Mouse (Mus musculus) stomach, embryonic 14.5 days (tissue): ENCODE measurements around the gene Robo1. TPM values are rescaled to one million over a fixed set of nuclear protein-coding genes. Genes with fewer than 3 reads are reported as not detected.

ENCODE experiments used
- ATAC-seq: fragments of 200-750 bp; cut with Nextera tagmentation; 2 replicates; pipeline ENCODE4 v1.8.0; 2017; ENCODE audit warnings: low read depth, moderate TSS enrichment; ENCODE audit not compliant: insufficient number of reproducible peaks, insufficient read depth, low FRiP score
- H3K27ac ChIP-seq: fragments of 300-500 bp; sonication (generic); 2 replicates; pipeline ENCODE4 v1.5.1; 2014; ENCODE audit warnings: mild to moderate bottlenecking, low read length, moderate library complexity, mixed read lengths
- H3K27me3 ChIP-seq: fragments of 300-500 bp; sonication (generic); 2 replicates; pipeline ENCODE4 v1.6.1; 2014; ENCODE audit warnings: low read length, control low read depth, mixed read lengths; ENCODE audit not compliant: control insufficient read depth, insufficient read depth
- H3K36me3 ChIP-seq: fragments of 300-500 bp; sonication (generic); 2 replicates; pipeline ENCODE4 v1.6.1; 2014; ENCODE audit warnings: mild to moderate bottlenecking, control low read depth, low read length, moderate library complexity, mixed read lengths; ENCODE audit not compliant: control insufficient read depth, insufficient read depth
- H3K4me1 ChIP-seq: fragments of 300-500 bp; sonication (generic); 2 replicates; pipeline ENCODE4 v1.6.1; 2014; ENCODE audit warnings: low read length, control low read depth, mixed read lengths; ENCODE audit not compliant: control insufficient read depth, insufficient read depth
- H3K4me2 ChIP-seq: fragments of 300-500 bp; sonication (generic); replicated peaks from 2 replicates; pipeline ENCODE4 v1.6.1; 2014; ENCODE audit warnings: low read depth, low read length, control low read depth
- H3K4me3 ChIP-seq: fragments of 300-500 bp; sonication (generic); 2 replicates; pipeline ENCODE4 v1.5.1; 2014; ENCODE audit warnings: low read depth, low read length, control low read depth
- H3K9ac ChIP-seq: fragments of 300-500 bp; sonication (generic); replicated peaks from 2 replicates; pipeline ENCODE4 v1.6.1; 2014; ENCODE audit warnings: low read depth, mild to moderate bottlenecking, control low read depth, low read length, moderate library complexity, mixed read lengths
- H3K9me3 ChIP-seq: fragments of 300-500 bp; sonication (generic); 2 replicates; pipeline ENCODE4 v1.6.1; 2016; ENCODE audit warnings: low read depth, low read length, control low read depth; ENCODE audit not compliant: control insufficient read depth
- WGBS: fragments of 180-500 bp; shearing (Covaris S2); extraction: QIAGEN DNeasy Blood & Tissue Kit; methylation state at CpG from one replicate; pipeline ENCODE4 v1.1.7; 2014; 5-methylcytosine and 5-hydroxymethylcytosine counted together
- polyA plus RNA-seq: library from polyadenylated mRNA; unstranded; fragments of >200 nt; fragmentation: Nextera tagmentation; extraction: Ambion mirVana; gene quantifications from 2 replicates; pipeline ENCODE4 v1.2.1, GENCODE M21; 2014

The Robo1 gene
- polyA plus RNA-seq, 1 experiment from 2014 or later = 37.5 TPM

DNA sequence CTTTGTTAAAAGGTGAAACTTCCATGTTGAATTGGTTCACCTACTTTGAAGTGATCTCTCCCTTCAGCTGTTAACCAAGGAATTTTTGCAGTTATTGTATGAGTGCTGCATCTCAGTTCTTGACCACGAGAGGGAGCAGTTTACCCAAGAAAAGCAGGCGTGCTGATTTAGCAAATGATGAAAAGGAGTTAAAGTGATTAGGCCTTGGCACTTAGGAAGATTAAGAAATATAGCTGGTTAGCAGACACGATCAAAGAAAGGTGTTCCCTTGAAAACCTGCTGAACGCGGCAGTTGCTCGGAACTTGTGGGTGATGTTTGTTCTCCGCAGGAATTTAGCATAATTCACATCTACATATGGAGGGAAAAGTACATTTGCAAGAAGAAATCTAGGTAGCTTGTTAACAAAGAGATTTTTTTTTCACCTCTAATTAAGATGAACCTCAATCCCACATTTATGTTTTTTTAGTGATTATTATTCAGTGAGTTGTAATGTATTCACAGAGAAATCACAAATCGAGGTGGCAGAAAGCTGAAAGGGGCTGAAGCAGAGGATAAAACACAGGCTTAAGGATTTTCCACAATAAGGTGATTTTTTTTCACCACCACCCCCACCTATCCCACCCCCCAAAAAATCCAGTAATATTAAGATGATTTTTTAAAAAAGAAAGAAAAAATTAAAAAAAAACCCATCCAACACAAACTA lies 687.3 kb downstream of the Robo1 start:
- Histone ChIP-seq H3K4me1 (no peaks in the 10 kb centered on the region), H3K27ac (no peak overlapping the region), H3K9ac (no peak overlapping the region), H3K27me3 (no peaks in the 10 kb centered on the region), H3K4me3 (no peak overlapping the region), H3K36me3 (peaks cover 3% of the 10 kb centered on the region; the same call in 1 of the 2 replicates), H3K4me2 (no peak overlapping the region), H3K9me3 (no peaks in the 10 kb centered on the region)
- WGBS = 28% methylated on average over 8 of the region's 8 CpGs
- no peak for ATAC-seq

DNA sequence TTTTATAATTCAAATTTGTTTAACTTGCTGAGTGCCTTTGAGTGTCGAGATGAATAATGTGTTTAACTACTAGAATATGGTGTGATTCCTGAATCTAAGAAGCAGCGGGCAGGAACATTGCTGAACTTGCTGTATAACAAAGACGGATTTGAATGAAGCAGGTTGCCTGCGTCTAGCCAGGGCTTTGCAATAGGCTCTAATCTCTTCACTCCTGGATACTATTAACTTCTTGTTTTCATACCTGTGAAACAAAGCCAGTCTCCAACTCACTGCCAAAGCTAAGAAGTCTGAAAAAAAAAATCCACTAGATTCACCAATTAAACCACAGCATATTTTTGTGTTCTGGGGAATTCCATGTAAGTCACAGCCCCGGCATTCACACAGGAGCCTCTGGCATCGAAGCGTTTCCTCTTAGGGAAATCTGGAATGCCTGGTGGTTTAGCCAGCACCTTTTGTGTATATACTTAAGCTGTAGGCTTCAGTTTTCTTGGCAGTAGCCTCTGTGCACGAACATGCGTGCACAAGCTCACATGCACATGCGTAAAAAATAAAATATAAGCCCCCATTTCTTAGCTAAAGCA lies 687.9 kb downstream of the Robo1 start:
- peak overlapping the region; percentile 10; the same call in 1 of the 2 replicates for H3K27ac ChIP-seq
- 60% methylated on average over 10 of the region's 10 CpGs for WGBS
- no peak overlapping the region for H3K4me3 ChIP-seq
- H3K27me3 ChIP-seq = no peaks in the 10 kb centered on the region
- no peak overlapping the region for H3K4me2 ChIP-seq
- no peaks in the 10 kb centered on the region for H3K9me3 ChIP-seq
- ATAC-seq = no peak
- peaks cover 3% of the 10 kb centered on the region; the same call in 1 of the 2 replicates for H3K36me3 ChIP-seq
- no peak overlapping the region for H3K9ac ChIP-seq
- H3K4me1 ChIP-seq = no peaks in the 10 kb centered on the region

DNA sequence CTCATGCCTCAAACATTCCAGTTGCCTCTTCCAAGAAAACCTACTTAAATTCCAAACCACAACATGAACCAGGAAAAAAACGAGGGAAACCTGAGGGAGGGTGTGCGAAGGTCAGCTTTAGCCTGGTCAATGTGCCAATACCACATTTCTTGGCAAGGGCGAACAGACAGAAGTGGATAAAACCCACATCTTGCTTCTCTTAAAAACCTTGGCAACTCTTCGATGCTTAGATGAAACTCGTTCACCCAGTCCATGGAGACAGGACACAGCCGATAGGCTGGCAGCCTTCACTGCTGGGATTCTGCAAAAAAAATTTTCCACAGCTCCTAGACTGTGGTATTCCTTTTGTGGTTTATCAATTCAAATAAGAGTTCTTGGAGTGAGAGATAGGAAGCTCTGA lies 690.6 kb downstream of the Robo1 start:
- peaks cover 3% of the 10 kb centered on the region; the same call in 1 of the 2 replicates for H3K36me3 ChIP-seq
- 75% methylated on average over 6 of the region's 6 CpGs for WGBS
- H3K9ac ChIP-seq = no peak overlapping the region
- H3K4me1 ChIP-seq = no peaks in the 10 kb centered on the region
- no peak for ATAC-seq
- H3K9me3 ChIP-seq = no peaks in the 10 kb centered on the region
- H3K27ac ChIP-seq = no peak overlapping the region
- no peaks in the 10 kb centered on the region for H3K27me3 ChIP-seq
- H3K4me2 ChIP-seq = no peak overlapping the region
- no peak overlapping the region for H3K4me3 ChIP-seq

DNA sequence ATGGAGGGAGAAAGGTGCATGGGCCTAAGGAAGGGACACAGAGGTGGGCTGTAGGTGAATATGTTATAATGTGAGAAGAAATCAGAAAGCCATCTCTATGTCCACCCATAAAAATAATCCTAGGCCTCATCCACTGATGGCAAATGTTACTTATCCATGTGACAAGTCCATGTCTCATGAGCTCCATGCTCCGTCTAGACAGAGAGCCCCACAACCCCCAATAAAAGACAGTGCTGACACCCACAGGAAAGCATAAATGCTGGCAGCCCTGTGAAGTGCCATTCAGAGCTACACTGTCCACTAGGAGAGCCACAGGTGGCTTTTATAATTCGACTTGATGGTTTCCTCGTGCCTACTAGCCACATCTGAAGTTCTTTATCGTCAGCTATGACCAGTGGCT lies 694.6 kb downstream of the Robo1 start:
- H3K27ac ChIP-seq = no peak overlapping the region
- H3K4me1 ChIP-seq = no peaks in the 10 kb centered on the region
- ATAC-seq = no peak
- H3K4me2 ChIP-seq = no peak overlapping the region
- 88% methylated on average over 4 of the region's 4 CpGs for WGBS
- no peaks in the 10 kb centered on the region for H3K9me3 ChIP-seq
- H3K9ac ChIP-seq = no peak overlapping the region
- H3K36me3 ChIP-seq = peaks cover 4% of the 10 kb centered on the region; the same call in 1 of the 2 replicates
- no peaks in the 10 kb centered on the region for H3K27me3 ChIP-seq
- H3K4me3 ChIP-seq = no peak overlapping the region

DNA sequence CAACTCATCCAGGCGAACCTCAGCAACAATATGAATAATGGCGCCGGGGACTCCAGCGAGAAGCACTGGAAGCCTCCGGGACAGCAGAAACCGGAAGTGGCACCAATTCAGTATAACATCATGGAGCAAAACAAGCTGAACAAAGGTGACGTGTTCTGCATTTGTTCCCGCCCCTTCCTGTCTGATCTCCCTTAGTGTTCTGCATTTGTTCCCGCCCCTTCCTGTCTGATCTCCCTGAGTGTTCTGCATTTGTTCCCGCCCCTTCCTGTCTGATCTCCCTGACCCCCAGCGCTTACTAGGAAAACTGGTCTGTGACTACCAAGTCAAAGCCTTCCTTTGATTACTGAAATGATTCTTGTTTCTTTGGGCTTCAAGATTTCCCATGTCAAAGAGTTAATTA lies 696.5 kb downstream of the Robo1 start:
- no peak for ATAC-seq
- Histone ChIP-seq H3K4me2 (no peak overlapping the region), H3K4me1 (no peaks in the 10 kb centered on the region), H3K4me3 (no peak overlapping the region), H3K9ac (no peak overlapping the region), H3K27me3 (no peaks in the 10 kb centered on the region), H3K9me3 (no peaks in the 10 kb centered on the region), H3K36me3 (peaks cover 4% of the 10 kb centered on the region; the same call in 1 of the 2 replicates), H3K27ac (no peak overlapping the region)
- WGBS = 96% methylated on average over 11 of the region's 11 CpGs

DNA sequence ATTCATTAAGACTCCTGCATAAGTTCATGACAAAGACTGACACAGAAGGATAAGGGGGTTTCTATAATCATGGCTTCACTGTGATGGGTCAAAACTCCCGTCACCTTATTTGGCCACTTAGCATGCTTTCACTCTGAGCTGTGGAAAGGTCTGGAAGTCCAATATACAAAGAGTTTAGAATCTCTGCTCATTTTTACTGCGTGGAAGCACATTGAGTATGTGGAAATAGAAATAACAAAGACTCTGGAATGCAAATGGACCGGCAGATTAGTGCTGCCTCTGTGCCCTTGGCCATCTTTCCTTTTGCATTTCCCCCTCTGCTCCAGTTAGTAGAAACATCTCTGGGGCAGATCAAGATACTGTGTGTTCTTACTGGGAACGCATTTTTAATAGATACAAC lies 697.7 kb downstream of the Robo1 start:
- WGBS = 73% methylated on average over 4 of the region's 4 CpGs
- Histone ChIP-seq H3K4me1 (no peaks in the 10 kb centered on the region), H3K36me3 (peaks cover 4% of the 10 kb centered on the region; the same call in 1 of the 2 replicates), H3K9me3 (no peaks in the 10 kb centered on the region), H3K27me3 (no peaks in the 10 kb centered on the region), H3K9ac (no peak overlapping the region), H3K27ac (no peak overlapping the region), H3K4me2 (no peak overlapping the region), H3K4me3 (no peak overlapping the region)
- no peak for ATAC-seq

DNA sequence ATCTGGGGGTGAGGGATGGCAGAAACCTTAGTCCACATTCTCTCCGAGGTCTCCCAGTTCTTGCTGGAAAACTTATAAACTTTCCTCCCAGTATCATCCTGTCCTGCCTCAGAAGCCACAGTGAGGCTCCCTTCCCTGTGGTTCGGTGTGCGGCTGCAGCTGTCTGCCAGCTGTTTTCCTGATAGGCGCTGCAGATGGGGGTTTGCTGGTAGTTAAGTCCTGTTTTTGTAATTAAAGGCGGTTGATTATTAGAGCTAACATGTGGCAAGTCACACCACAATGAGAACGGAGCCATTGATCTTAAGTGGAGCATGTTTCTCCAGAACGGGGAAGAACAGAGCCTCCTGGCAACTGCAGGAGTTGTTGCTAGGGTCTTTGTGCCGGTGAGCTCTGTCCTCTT lies 699.3 kb downstream of the Robo1 start:
- ATAC-seq = no peak
- H3K9ac ChIP-seq = no peak overlapping the region
- no peaks in the 10 kb centered on the region for H3K27me3 ChIP-seq
- H3K4me2 ChIP-seq = no peak overlapping the region
- H3K9me3 ChIP-seq = no peaks in the 10 kb centered on the region
- H3K36me3 ChIP-seq = peaks cover 7% of the 10 kb centered on the region; the same call in 1 of the 2 replicates
- no peak overlapping the region for H3K27ac ChIP-seq
- H3K4me1 ChIP-seq = no peaks in the 10 kb centered on the region
- 60% methylated on average over 8 of the region's 8 CpGs for WGBS
- H3K4me3 ChIP-seq = no peak overlapping the region

DNA sequence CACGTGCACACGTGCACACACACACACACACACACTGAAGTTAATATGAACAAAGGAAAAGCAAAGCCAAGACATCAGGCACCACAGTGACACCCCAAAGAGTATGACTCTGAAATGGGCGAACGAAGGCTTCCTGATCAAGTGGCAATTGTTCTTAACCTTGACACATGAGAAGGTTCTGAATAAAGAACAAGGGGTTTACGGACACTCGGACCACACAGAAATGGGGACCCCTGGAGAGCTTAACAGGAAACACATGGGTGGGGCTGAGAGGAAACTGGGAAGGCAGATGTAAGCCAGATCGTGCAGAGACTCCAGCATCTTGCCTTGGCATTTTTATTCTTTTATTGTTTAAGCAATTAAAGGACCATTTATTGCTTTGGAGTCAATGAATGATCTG lies 703.2 kb downstream of the Robo1 start:
- WGBS = 80% methylated on average over 7 of the region's 7 CpGs
- no peak for ATAC-seq
- no peak overlapping the region for H3K4me2 ChIP-seq

More for the DNA sequence above, 703.2 kb downstream of the Robo1 start:
- Histone ChIP-seq H3K27ac (no peak overlapping the region), H3K4me1 (no peaks in the 10 kb centered on the region), H3K36me3 (peaks cover 6% of the 10 kb centered on the region), H3K9me3 (no peaks in the 10 kb centered on the region), H3K4me3 (no peak overlapping the region), H3K9ac (no peak overlapping the region), H3K27me3 (no peaks in the 10 kb centered on the region)
